ENCODE assay signal across 8 mouse cellular contexts in genomic region chr11:115627705-115628464, GRCm38 (mm10). TPM values are rescaled to one million over a fixed set of nuclear protein-coding genes. Genes with fewer than 3 reads are reported as not detected.
DNase-seq lines count a peak whose midpoint lies in the region; ATAC-seq and TF ChIP-seq lines count a peak whose summit lies in the region.

Slc25a19 (minus strand) TSS chr11:115628295.

- no peak for TF ChIP-seq CTCF in bone marrow, adult 2 months (IDR thresholded peaks at IDR 0.05; ENCODE audit: control insufficient read depth, insufficient read depth, low read length)
- TF ChIP-seq CTCF in midbrain, postnatal 0 days (IDR thresholded peaks at IDR 0.05): no peak

- H3K9me3 ChIP-seq in embryonic facial prominence, embryonic 15.5 days (replicated peaks): no peaks in the 10 kb centered on the region
- H3K9me3 ChIP-seq in limb, embryonic 14.5 days (ENCODE audit: control insufficient read depth, low read length): no peaks in the 10 kb centered on the region
- no peaks in the 10 kb centered on the region for H3K9me3 ChIP-seq in midbrain, postnatal 0 days (ENCODE audit: low read length)

- H3K27me3 ChIP-seq in embryonic facial prominence, embryonic 15.5 days: no peaks in the 10 kb centered on the region
- no peaks in the 10 kb centered on the region for H3K27me3 ChIP-seq in limb, embryonic 14.5 days (ENCODE audit: control insufficient read depth, insufficient read depth, low read length)
- H3K27me3 ChIP-seq in midbrain, postnatal 0 days (ENCODE audit: insufficient read depth, low read length): no peaks in the 10 kb centered on the region

- under 1% methylated on average over 47 of the region's 47 CpGs for WGBS in bone marrow, adult 2 months
- under 1% methylated on average over 47 of the region's 47 CpGs for WGBS in embryonic facial prominence, embryonic 15.5 days
- WGBS in limb, embryonic 14.5 days: under 1% methylated on average over 44 of the region's 47 CpGs
- WGBS in midbrain, postnatal 0 days: under 1% methylated on average over 47 of the region's 47 CpGs

- H3K27ac ChIP-seq in bone marrow, adult 2 months (ENCODE audit: control insufficient read depth, insufficient read depth, low read depth, low read length, poor library complexity): peak within 1 kb of the TSS; percentile 15; the same call in 1 of the 2 replicates
- peak within 1 kb of the TSS; percentile 55; the same call in 1 of the 2 replicates for H3K27ac ChIP-seq in embryonic facial prominence, embryonic 15.5 days (replicated peaks)
- 0 out of 2 replicates have a peak within 1 kb of the TSS, but pooled peaks have one; percentile 5 for H3K27ac ChIP-seq in limb, embryonic 14.5 days (replicated peaks; ENCODE audit: low read depth, low read length)
- peak within 1 kb of the TSS; percentile 51 for H3K27ac ChIP-seq in midbrain, postnatal 0 days (ENCODE audit: low read depth, low read length)

- H3K9ac ChIP-seq in embryonic facial prominence, embryonic 15.5 days: peak within 1 kb of the TSS; percentile 70
- peak within 1 kb of the TSS; percentile 66 for H3K9ac ChIP-seq in limb, embryonic 14.5 days (ENCODE audit: low read depth, low read length, severe bottlenecking)
- H3K9ac ChIP-seq in midbrain, postnatal 0 days (replicated peaks; ENCODE audit: low read length, poor library complexity, severe bottlenecking): peak within 1 kb of the TSS; percentile 70

- H3K36me3 ChIP-seq in embryonic facial prominence, embryonic 15.5 days: peaks cover 6% of the 10 kb centered on the region
- peaks cover 7% of the 10 kb centered on the region for H3K36me3 ChIP-seq in limb, embryonic 14.5 days (ENCODE audit: control insufficient read depth, insufficient read depth, low read length)
- peaks cover 2% of the 10 kb centered on the region for H3K36me3 ChIP-seq in midbrain, postnatal 0 days (ENCODE audit: insufficient read depth, low read length)

- DNase-seq in 416B (ENCODE audit: low read depth): peak; percentile 100
- peak; percentile 100 for DNase-seq in heart, adult 8-10 months (ENCODE audit: low spot score)
- DNase-seq in kidney, adult 9 months: peak; percentile 100
- DNase-seq in limb, embryonic 14.5 days (ENCODE audit: low spot score): peak; percentile 99
- peak; percentile 100 for DNase-seq in midbrain, postnatal 0 days (ENCODE audit: low spot score)
- DNase-seq in spleen, postnatal 14 days (ENCODE audit: low spot score in 2 of 2): peak; percentile 96 to 97

- H3K4me2 ChIP-seq in embryonic facial prominence, embryonic 15.5 days (replicated peaks): peak within 1 kb of the TSS; percentile 91
- peak within 1 kb of the TSS; percentile 77 for H3K4me2 ChIP-seq in limb, embryonic 14.5 days (replicated peaks; ENCODE audit: low read depth, low read length, severe bottlenecking)
- H3K4me2 ChIP-seq in midbrain, postnatal 0 days (ENCODE audit: low read depth, low read length, poor library complexity, severe bottlenecking): peak within 1 kb of the TSS; percentile 82

- H3K4me1 ChIP-seq in bone marrow, adult 2 months (ENCODE audit: control insufficient read depth, insufficient read depth, low read length): peaks cover 1% of the 10 kb centered on the region; the same call in 1 of the 2 replicates
- H3K4me1 ChIP-seq in embryonic facial prominence, embryonic 15.5 days: peaks cover 8% of the 10 kb centered on the region; the same call in 1 of the 2 replicates
- no peaks in the 10 kb centered on the region for H3K4me1 ChIP-seq in limb, embryonic 14.5 days (ENCODE audit: control insufficient read depth, insufficient read depth, low read length)
- H3K4me1 ChIP-seq in midbrain, postnatal 0 days (ENCODE audit: insufficient read depth, low read length): peaks cover 4% of the 10 kb centered on the region

- H3K4me3 ChIP-seq in bone marrow, adult 2 months (replicated peaks; ENCODE audit: control insufficient read depth, low read depth, low read length): peak within 1 kb of the TSS; percentile 75
- peak within 1 kb of the TSS; percentile 76 for H3K4me3 ChIP-seq in embryonic facial prominence, embryonic 15.5 days (replicated peaks)
- peak within 1 kb of the TSS; percentile 67 for H3K4me3 ChIP-seq in limb, embryonic 14.5 days (replicated peaks; ENCODE audit: low read length)
- peak within 1 kb of the TSS; percentile 71 for H3K4me3 ChIP-seq in midbrain, postnatal 0 days (ENCODE audit: low read depth, low read length)

- TF ChIP-seq POLR2A in bone marrow, adult 2 months (IDR thresholded peaks at IDR 0.05; ENCODE audit: borderline replicate concordance, control insufficient read depth, low read depth, low read length): peak; percentile 57; the same call in 1 of the 2 replicates
- TF ChIP-seq POLR2A in limb, embryonic 14.5 days (IDR thresholded peaks at IDR 0.05; ENCODE audit: borderline replicate concordance, extremely low read depth, insufficient read depth, insufficient read length): no peak

- ATAC-seq in embryonic facial prominence, embryonic 15.5 days (ENCODE audit: insufficient number of reproducible peaks, low FRiP score, low TSS enrichment, low read depth): peak; percentile 100
- peak; percentile 99 for ATAC-seq in limb, embryonic 14.5 days (ENCODE audit: low FRiP score, low read depth)
- peak; percentile 99 for ATAC-seq in midbrain, postnatal 0 days (ENCODE audit: low FRiP score)

RNA-seq across cellular contexts. Expression of gene Slc25a19, which starts in this region (rescaled TPM):
- 9.3 and 23.0 TPM in 2 replicates for polyA plus RNA-seq in bone marrow, adult 2 months (2011; ENCODE audit: insufficient read depth, insufficient read length, low replicate concordance, missing spikeins)
- polyA plus RNA-seq in embryonic facial prominence, embryonic 15.5 days (2015; fragmentation: Nextera tagmentation; extraction: Ambion mirVana): 21.1 and 28.8 TPM in 2 replicates
- total RNA-seq in heart, adult 8-10 months (2022): 10 to 100 TPM; 31.4 to 40.9 (median 34.9) TPM
- 30.7 and 36.3 TPM in 2 replicates for polyA plus RNA-seq in limb, embryonic 14.5 days (2012; rRNA removed)
- 20.9 and 26.9 TPM in 2 replicates for polyA plus RNA-seq in limb, embryonic 14.5 days (2014; fragmentation: Nextera tagmentation; extraction: Ambion mirVana)
- 33.7 and 35.7 TPM in 2 replicates for total RNA-seq in midbrain, postnatal 0 days (2014; rRNA removed)
- 44.9 and 49.6 TPM in 2 replicates for polyA plus RNA-seq in midbrain, postnatal 0 days (2015; fragmentation: Nextera tagmentation; extraction: Ambion mirVana)

Comparison
In these comparisons a context has a peak if more than half of its experiments do, and no peak if none do; other contexts are left out.
1. Peak in every context shown above with its lines: DNase-seq, ATAC-seq, H3K4me3 ChIP-seq and H3K27ac ChIP-seq.
2. H3K27ac ChIP-seq: peak in every context shown above with its lines; median percentile 55 in embryonic facial prominence, embryonic 15.5 days; 51 in midbrain, postnatal 0 days; 15 in bone marrow, adult 2 months; 5 in limb, embryonic 14.5 days.